Mouse (Mus musculus) limb, embryonic 11.5 days (tissue): Measurements from ENCODE around the gene 1810049J17Rik. TPM values are rescaled to one million over a fixed set of nuclear protein-coding genes. Genes with fewer than 3 reads are reported as not detected.

ENCODE experiments used
- ATAC-seq: fragments of 200-750 bp; cut with Nextera tagmentation; 2 replicates; pipeline ENCODE4 v1.8.0; 2017; ENCODE audit warnings: low read depth; ENCODE audit not compliant: insufficient number of reproducible peaks, low FRiP score, low TSS enrichment
- DNase-seq: peaks from one replicate; pipeline ENCODE4 v3.0.0-alpha.2; 2015; ENCODE audit warnings: low spot score
- H3K27ac ChIP-seq: fragments of 300-500 bp; sonication (generic); replicated peaks from 2 replicates; pipeline ENCODE4 v1.5.1; 2014; ENCODE audit warnings: low read depth, mild to moderate bottlenecking, low read length
- H3K27me3 ChIP-seq: fragments of 300-500 bp; sonication (generic); 2 replicates; pipeline ENCODE4 v1.6.1; 2014; ENCODE audit warnings: mild to moderate bottlenecking, low read length, mixed read lengths; ENCODE audit not compliant: control insufficient read depth, insufficient read depth
- H3K36me3 ChIP-seq: fragments of 300-500 bp; sonication (generic); 2 replicates; pipeline ENCODE4 v1.6.1; 2014; ENCODE audit warnings: mild to moderate bottlenecking, low read length, moderate library complexity, mixed read lengths; ENCODE audit not compliant: control insufficient read depth, insufficient read depth
- H3K4me1 ChIP-seq: fragments of 300-500 bp; sonication (generic); 2 replicates; pipeline ENCODE4 v1.6.1; 2014; ENCODE audit warnings: low read length, mixed read lengths; ENCODE audit not compliant: control insufficient read depth, insufficient read depth
- H3K4me2 ChIP-seq: fragments of 300-500 bp; sonication (generic); 2 replicates; pipeline ENCODE4 v1.6.1; 2014; ENCODE audit warnings: low read depth, mild to moderate bottlenecking, moderate library complexity; ENCODE audit not compliant: severe bottlenecking
- H3K4me3 ChIP-seq: fragments of 300-500 bp; sonication (generic); 2 replicates; pipeline ENCODE4 v1.5.1; 2014; ENCODE audit warnings: low read depth, low read length
- H3K9ac ChIP-seq: fragments of 300-500 bp; sonication (generic); 2 replicates; pipeline ENCODE4 v1.6.1; 2014; ENCODE audit warnings: mild to moderate bottlenecking, low read length
- H3K9me3 ChIP-seq: fragments of 300-500 bp; sonication (generic); 2 replicates; pipeline ENCODE4 v1.6.1; 2016; ENCODE audit warnings: low read length; ENCODE audit not compliant: control insufficient read depth
- whole genome bisulfite sequencing: fragments of 180-500 bp; shearing (Covaris S2); extraction: QIAGEN DNeasy Blood & Tissue Kit; methylation state at CpG from one replicate; pipeline ENCODE4 v1.1.7; 2014; 5-methylcytosine and 5-hydroxymethylcytosine counted together
- polyA plus RNA-seq: library from polyadenylated mRNA; unstranded; fragments of >200 nt; fragmentation: Nextera tagmentation; extraction: Ambion mirVana; gene quantifications from 2 replicates; pipeline ENCODE4 v1.2.1, GENCODE M21; 2014

1810049J17Rik gene
- polyA plus RNA-seq, 1 experiment from 2014 or later, result 1.3 TPM

DNA sequence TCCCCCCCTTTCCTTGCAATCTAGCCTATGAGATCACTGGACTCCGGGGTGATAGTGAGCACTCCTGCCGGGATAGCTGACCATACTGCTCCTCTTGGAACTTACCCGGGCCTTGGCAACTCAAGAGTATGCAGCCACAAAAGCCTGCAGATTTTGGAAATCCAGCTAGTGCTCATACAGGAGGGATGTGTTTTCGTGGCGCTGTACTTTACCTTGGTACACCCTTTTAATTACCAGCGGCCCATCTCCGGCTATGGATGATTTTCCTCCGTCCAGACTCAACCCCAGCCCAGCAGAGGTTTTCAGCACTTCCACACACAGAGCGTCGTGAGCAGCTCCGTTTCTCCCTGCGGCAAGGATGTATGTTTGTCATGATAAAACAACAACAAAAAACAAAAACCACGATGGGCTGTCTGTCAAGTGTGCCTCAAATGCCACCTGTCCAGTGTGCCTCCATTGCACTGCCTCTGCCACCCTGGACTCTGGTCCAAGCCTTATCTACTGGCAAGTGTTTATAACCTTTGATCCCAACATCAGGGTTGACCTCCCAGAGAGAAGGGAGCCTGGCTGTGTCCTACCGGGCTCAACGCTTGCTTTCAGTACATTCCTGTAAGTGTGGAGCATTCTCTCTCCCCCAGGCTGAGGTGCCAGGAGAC, 43.8 kb upstream of the 1810049J17Rik start:
- no peak for DNase-seq
- H3K4me2 ChIP-seq, result no peak overlapping the region
- no peak for ATAC-seq
- H3K4me1 ChIP-seq, result no peaks in the 10 kb centered on the region
- H3K9me3 ChIP-seq, result no peaks in the 10 kb centered on the region
- H3K27ac ChIP-seq, result no peak overlapping the region
- H3K9ac ChIP-seq, result no peak overlapping the region
- 81% methylated on average over 15 of the region's 15 CpGs for WGBS
- H3K27me3 ChIP-seq, result no peaks in the 10 kb centered on the region
- no peaks in the 10 kb centered on the region for H3K36me3 ChIP-seq
- no peak overlapping the region for H3K4me3 ChIP-seq

DNA sequence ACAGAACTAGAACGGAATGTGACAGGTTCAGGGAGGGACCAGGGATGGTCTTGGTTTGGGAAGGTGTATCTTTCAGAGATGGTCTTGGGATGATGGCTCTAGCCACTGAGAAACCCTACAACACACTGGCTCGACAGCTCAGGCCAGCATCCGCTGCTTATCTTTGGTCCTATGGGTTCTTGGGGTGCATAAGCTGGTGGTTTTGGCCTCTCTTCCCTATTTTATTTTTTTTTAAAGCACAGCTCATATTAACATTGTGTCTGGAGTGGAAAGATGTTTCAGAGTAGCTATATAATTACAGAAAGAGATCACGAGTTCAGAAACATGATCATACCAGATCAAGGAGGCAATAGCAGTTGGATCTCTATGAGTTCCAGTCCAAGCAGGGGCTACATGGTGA, 42.4 kb upstream of the 1810049J17Rik start:
- no peak for DNase-seq
- H3K9me3 ChIP-seq, result no peaks in the 10 kb centered on the region
- no peak for ATAC-seq
- 88% methylated on average over 4 of the region's 4 CpGs for WGBS
- no peak overlapping the region for H3K27ac ChIP-seq
- no peaks in the 10 kb centered on the region for H3K36me3 ChIP-seq
- H3K4me3 ChIP-seq, result no peak overlapping the region
- no peak overlapping the region for H3K9ac ChIP-seq
- H3K4me1 ChIP-seq, result no peaks in the 10 kb centered on the region
- no peak overlapping the region for H3K4me2 ChIP-seq
- H3K27me3 ChIP-seq, result no peaks in the 10 kb centered on the region

DNA sequence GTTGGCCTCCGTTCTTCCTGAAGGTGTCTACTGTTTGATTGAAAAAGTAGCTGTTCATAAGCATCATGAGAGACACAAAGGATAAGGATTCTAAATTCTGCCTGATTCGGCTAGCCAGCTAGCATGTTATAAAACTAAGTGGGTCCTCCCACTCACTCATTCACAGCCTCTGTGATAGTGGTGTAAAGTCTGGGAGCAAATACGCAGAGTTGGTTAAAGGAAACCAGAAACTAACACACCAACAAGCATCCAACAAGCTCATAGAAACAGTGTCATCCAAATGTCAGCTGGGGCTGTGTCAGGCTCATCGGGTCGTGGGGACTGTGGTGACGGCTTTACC, 41.0 kb upstream of the 1810049J17Rik start:
- Histone ChIP-seq H3K9me3 (no peaks in the 10 kb centered on the region), H3K4me2 (no peak overlapping the region), H3K9ac (no peak overlapping the region), H3K4me3 (no peak overlapping the region), H3K4me1 (no peaks in the 10 kb centered on the region), H3K36me3 (no peaks in the 10 kb centered on the region), H3K27me3 (no peaks in the 10 kb centered on the region), H3K27ac (no peak overlapping the region)
- DNase-seq (no peak), ATAC-seq (no peak)
- 89% methylated on average over 6 of the region's 6 CpGs for WGBS

DNA sequence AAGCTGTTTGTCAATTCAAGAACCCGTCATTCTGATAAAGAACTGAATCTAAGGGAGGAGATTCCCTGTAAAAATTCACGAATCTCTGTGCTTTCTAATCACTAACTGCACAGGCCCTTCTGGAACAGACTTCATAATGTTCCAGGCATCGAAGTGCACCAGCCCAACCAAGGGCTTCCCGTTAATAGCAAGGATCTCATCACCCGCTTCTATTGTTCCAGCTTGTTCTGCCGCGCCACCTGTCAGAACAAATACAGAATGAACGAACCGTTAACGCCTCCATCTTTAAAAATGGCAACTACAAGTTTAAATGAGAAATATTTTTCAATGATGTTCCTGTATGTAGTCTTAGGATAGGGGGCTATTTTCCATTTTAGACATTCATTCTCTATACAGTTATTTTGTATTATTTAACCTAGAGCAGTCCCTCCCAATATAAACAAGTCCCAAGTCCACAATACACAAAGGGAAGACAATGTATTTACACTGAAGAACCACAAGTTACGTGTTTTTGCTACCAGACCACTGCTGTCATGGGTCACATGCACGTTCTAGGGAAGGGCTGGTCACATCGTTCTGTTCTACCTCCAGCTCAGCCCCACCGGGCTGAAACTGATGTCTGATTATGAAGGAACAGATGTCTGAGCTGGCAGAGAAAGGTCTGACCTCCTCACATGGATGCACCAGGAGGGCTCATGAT, 40.5 kb upstream of the 1810049J17Rik start:
- H3K4me1 ChIP-seq, result no peaks in the 10 kb centered on the region
- H3K4me3 ChIP-seq, result no peak overlapping the region
- ATAC-seq (no peak), DNase-seq (no peak)
- H3K9me3 ChIP-seq, result no peaks in the 10 kb centered on the region
- H3K4me2 ChIP-seq, result no peak overlapping the region
- 91% methylated on average over 14 of the region's 14 CpGs for whole genome bisulfite sequencing
- H3K27ac ChIP-seq, result no peak overlapping the region
- H3K36me3 ChIP-seq, result no peaks in the 10 kb centered on the region
- H3K27me3 ChIP-seq, result no peaks in the 10 kb centered on the region
- no peak overlapping the region for H3K9ac ChIP-seq

DNA sequence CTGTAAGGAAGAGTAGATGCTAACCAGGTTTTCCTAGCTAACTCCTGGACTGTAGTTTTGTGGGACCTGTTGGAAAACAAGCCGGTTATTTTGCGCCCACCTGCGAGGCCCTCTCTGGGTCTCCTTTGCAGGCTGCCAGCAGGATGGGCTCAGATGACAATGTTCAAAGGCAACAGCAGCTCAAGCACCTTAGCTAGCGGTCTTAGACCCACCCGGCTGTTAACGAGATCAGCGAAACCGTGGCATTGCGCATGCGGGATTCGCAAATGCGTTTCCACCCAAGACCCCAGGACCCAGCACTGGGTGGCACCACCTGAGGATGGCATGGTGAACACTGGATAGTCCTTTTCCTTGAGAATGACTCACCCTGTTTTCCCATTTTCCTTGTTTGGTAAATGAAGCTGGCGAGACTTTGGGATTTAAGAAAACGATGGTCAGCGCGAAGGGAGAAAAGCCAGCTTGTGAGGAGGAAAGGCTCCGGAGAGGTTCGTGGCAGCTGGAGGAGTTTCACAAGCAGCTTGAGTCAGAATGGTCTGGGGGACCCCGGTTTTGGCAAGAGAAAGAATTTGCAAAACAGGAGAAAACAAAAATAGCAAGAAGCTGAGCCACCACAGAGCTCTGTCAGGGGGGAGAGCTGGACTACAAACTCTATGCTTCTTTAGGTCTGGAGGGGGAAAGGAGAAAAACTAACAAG, 39.0 kb upstream of the 1810049J17Rik start:
- Histone ChIP-seq H3K4me1 (no peaks in the 10 kb centered on the region), H3K4me2 (no peak overlapping the region), H3K9ac (no peak overlapping the region), H3K27ac (no peak overlapping the region), H3K4me3 (no peak overlapping the region), H3K36me3 (no peaks in the 10 kb centered on the region), H3K27me3 (no peaks in the 10 kb centered on the region), H3K9me3 (no peaks in the 10 kb centered on the region)
- DNase-seq, result no peak
- WGBS, result 70% methylated on average over 19 of the region's 19 CpGs
- no peak for ATAC-seq

DNA sequence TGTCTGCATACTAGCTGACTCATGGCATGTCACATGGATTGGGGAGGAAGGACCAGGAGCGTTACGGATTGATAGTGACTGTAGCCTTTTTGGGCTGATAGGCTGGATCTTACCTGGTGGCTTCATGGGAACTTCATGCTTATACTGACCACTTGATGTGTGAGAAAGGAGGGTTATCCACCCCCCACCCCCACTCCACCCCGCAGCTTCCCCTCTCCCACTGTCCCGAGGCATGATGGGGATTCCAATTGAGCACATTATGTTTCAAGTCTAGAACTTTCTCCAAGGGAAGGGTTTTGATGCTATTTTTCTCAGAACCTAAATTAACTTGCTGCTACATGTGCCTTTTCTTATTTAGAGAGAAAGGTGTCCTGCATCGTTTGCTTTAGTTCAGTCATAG, 36.7 kb upstream of the 1810049J17Rik start:
- H3K4me1 ChIP-seq, result no peaks in the 10 kb centered on the region
- DNase-seq, result no peak
- H3K4me3 ChIP-seq, result no peak overlapping the region
- H3K4me2 ChIP-seq, result no peak overlapping the region
- ATAC-seq, result no peak
- no peak overlapping the region for H3K9ac ChIP-seq
- H3K27ac ChIP-seq, result no peak overlapping the region
- H3K9me3 ChIP-seq, result no peaks in the 10 kb centered on the region
- no peaks in the 10 kb centered on the region for H3K36me3 ChIP-seq
- 95% methylated on average over 5 of the region's 5 CpGs for WGBS
- H3K27me3 ChIP-seq, result no peaks in the 10 kb centered on the region

GRCm38 (mm10) chr15:12357459-12357858, 35.8 kb upstream of the 1810049J17Rik start:
- no peaks in the 10 kb centered on the region for H3K27me3 ChIP-seq
- H3K4me1 ChIP-seq, result no peaks in the 10 kb centered on the region
- H3K4me2 ChIP-seq, result no peak overlapping the region
- 0 out of 2 replicates have a peak, but pooled peaks cover 2% of the 10 kb centered on the region for H3K36me3 ChIP-seq
- no peak overlapping the region for H3K4me3 ChIP-seq
- DNase-seq, result no peak
- H3K27ac ChIP-seq, result no peak overlapping the region
- H3K9me3 ChIP-seq, result no peaks in the 10 kb centered on the region
- ATAC-seq, result no peak
- H3K9ac ChIP-seq, result no peak overlapping the region

GRCm38 (mm10) chr15:12355907-12356306, 34.2 kb upstream of the 1810049J17Rik start:
- Histone ChIP-seq H3K4me1 (no peaks in the 10 kb centered on the region), H3K4me3 (no peak overlapping the region), H3K9me3 (no peaks in the 10 kb centered on the region), H3K36me3 (0 out of 2 replicates have a peak, but pooled peaks cover 2% of the 10 kb centered on the region), H3K9ac (no peak overlapping the region), H3K27ac (no peak overlapping the region), H3K4me2 (no peak overlapping the region), H3K27me3 (no peaks in the 10 kb centered on the region)
- no peak for DNase-seq
- ATAC-seq, result no peak
- 86% methylated on average over 7 of the region's 7 CpGs for WGBS
